Mouse (Mus musculus) liver, postnatal 0 days (tissue): ENCODE measurements around the gene Fbxl19. TPM values are rescaled to one million over a fixed set of nuclear protein-coding genes. Genes with fewer than 3 reads are reported as not detected.

Source experiments
- ATAC-seq: fragments of 200-750 bp; cut with Nextera tagmentation; 2 replicates; pipeline ENCODE4 v1.8.0; 2017; ENCODE audit warnings: mild to moderate bottlenecking, moderate library complexity
- DNase-seq: peaks from one replicate; pipeline ENCODE4 v3.0.0-alpha.2; 2016
- H3K27ac ChIP-seq: fragments of 300-500 bp; sonication (generic); 2 replicates; pipeline ENCODE4 v1.5.1; 2014; ENCODE audit warnings: antibody characterized with exemption, moderate library complexity, mild to moderate bottlenecking, low read depth
- H3K27me3 ChIP-seq: fragments of 300-500 bp; sonication (generic); 2 replicates; pipeline ENCODE4 v1.6.1; 2014; ENCODE audit warnings: low read length, control low read depth, mixed read lengths; ENCODE audit not compliant: insufficient read depth
- H3K36me3 ChIP-seq: fragments of 300-500 bp; sonication (generic); replicated peaks from 2 replicates; pipeline ENCODE4 v1.6.1; 2014; ENCODE audit warnings: mild to moderate bottlenecking, control low read depth, low read length, moderate library complexity, mixed read lengths; ENCODE audit not compliant: insufficient read depth
- H3K4me1 ChIP-seq: fragments of 300-500 bp; sonication (generic); 2 replicates; pipeline ENCODE4 v1.6.1; 2014; ENCODE audit warnings: antibody characterized with exemption, mild to moderate bottlenecking, control low read depth; ENCODE audit not compliant: insufficient read depth
- H3K4me2 ChIP-seq: fragments of 300-500 bp; sonication (generic); 2 replicates; pipeline ENCODE4 v1.6.1; 2014; ENCODE audit warnings: low read depth, mild to moderate bottlenecking, low read length, moderate library complexity, mixed read lengths
- H3K4me3 ChIP-seq: fragments of 300-500 bp; sonication (generic); 2 replicates; pipeline ENCODE4 v1.5.1; 2014; ENCODE audit warnings: low read depth, low read length
- H3K9ac ChIP-seq: fragments of 300-500 bp; sonication (generic); replicated peaks from 2 replicates; pipeline ENCODE4 v1.6.1; 2014; ENCODE audit warnings: mild to moderate bottlenecking, moderate library complexity
- H3K9me3 ChIP-seq: fragments of 300-500 bp; sonication (generic); 2 replicates; pipeline ENCODE4 v1.6.1; 2016; ENCODE audit warnings: mild to moderate bottlenecking, control low read depth, low read length, mixed read lengths
- CTCF ChIP-seq: sonication (generic); IDR thresholded peaks from 2 replicates; pipeline ENCODE4 v1.5.1; 2016; ENCODE audit warnings: antibody characterized with exemption, low read depth
- EP300 ChIP-seq: IDR thresholded peaks from 2 replicates; pipeline ENCODE4 v1.6.1; 2016; ENCODE audit warnings: antibody characterized with exemption, low read depth, mild to moderate bottlenecking
- WGBS: fragments of 180-500 bp; shearing (Covaris S2); extraction: QIAGEN DNeasy Blood & Tissue Kit; methylation state at CpG from one replicate; pipeline ENCODE4 v1.1.7; 2014; ENCODE audit not compliant: insufficient replicate concordance; 5-methylcytosine and 5-hydroxymethylcytosine counted together
- polyA plus RNA-seq: library from polyadenylated mRNA; unstranded; fragments of >200 nt; fragmentation: Nextera tagmentation; extraction: Ambion mirVana; gene quantifications from 2 replicates; pipeline ENCODE4 v1.2.1, GENCODE M21; 2015

The Fbxl19 gene
- polyA plus RNA-seq, 1 experiment from 2014 or later: 1.6 TPM

GRCm38 (mm10) chr7:127776426-127776825, 32.1 kb downstream of the Fbxl19 start, which contains the start of gene Setd1a:
Gene Setd1a, plus strand, starts transcription at chr7:127776670.
- peaks cover 11% of the 10 kb centered on the region for H3K4me1 ChIP-seq
- WGBS: under 1% methylated on average over 23 of the region's 23 CpGs
- H3K4me2 ChIP-seq: peak within 1 kb of the TSS; percentile 95
- TF ChIP-seq EP300: peak; percentile 6; the same call in 1 of the 2 replicates
- TF ChIP-seq CTCF: no peak
- H3K9ac ChIP-seq: peak within 1 kb of the TSS; percentile 93
- H3K27me3 ChIP-seq: no peaks in the 10 kb centered on the region
- peak within 1 kb of the TSS; percentile 96 for H3K4me3 ChIP-seq
- H3K9me3 ChIP-seq: no peaks in the 10 kb centered on the region
- peak; percentile 92 for DNase-seq
- peak; percentile 53 for ATAC-seq
- H3K36me3 ChIP-seq: peaks cover 25% of the 10 kb centered on the region
- H3K27ac ChIP-seq: peak within 1 kb of the TSS; percentile 98

GRCm38 (mm10) chr7:127776878-127777473, 32.6 kb downstream of the Fbxl19 start:
- TF ChIP-seq EP300 (0 out of 2 replicates have a peak, but pooled peaks have one; percentile 44), CTCF (no peak)
- H3K4me3 ChIP-seq: peak overlapping the region; percentile 96
- H3K36me3 ChIP-seq: peaks cover 30% of the 10 kb centered on the region
- peak; percentile 98 for DNase-seq
- WGBS: under 1% methylated on average over 57 of the region's 70 CpGs
- peak overlapping the region; percentile 95 for H3K4me2 ChIP-seq
- peaks cover 8% of the 10 kb centered on the region for H3K4me1 ChIP-seq
- peak overlapping the region; percentile 98 for H3K27ac ChIP-seq
- H3K9ac ChIP-seq: peak overlapping the region; percentile 93
- ATAC-seq: peak; percentile 92
- no peaks in the 10 kb centered on the region for H3K27me3 ChIP-seq
- no peaks in the 10 kb centered on the region for H3K9me3 ChIP-seq

GRCm38 (mm10) chr7:127777474-127778266, 33.3 kb downstream of the Fbxl19 start:
- ATAC-seq (peak; percentile 60), DNase-seq (peak; percentile 80)
- peak overlapping the region; percentile 96 for H3K4me3 ChIP-seq
- WGBS: 5% methylated on average over 42 of the region's 66 CpGs
- peak overlapping the region; percentile 95 for H3K4me2 ChIP-seq
- peaks cover 5% of the 10 kb centered on the region for H3K4me1 ChIP-seq
- H3K27me3 ChIP-seq: no peaks in the 10 kb centered on the region
- H3K27ac ChIP-seq: peak overlapping the region; percentile 98
- H3K9me3 ChIP-seq: no peaks in the 10 kb centered on the region
- TF ChIP-seq CTCF (no peak), EP300 (no peak)
- H3K36me3 ChIP-seq: peaks cover 37% of the 10 kb centered on the region
- peak overlapping the region; percentile 93 for H3K9ac ChIP-seq

GRCm38 (mm10) chr7:127778350-127778749, 34.0 kb downstream of the Fbxl19 start:
- H3K27ac ChIP-seq: no peak overlapping the region
- WGBS: 72% methylated on average over 4 of the region's 4 CpGs

GRCm38 (mm10) chr7:127785308-127785707, 41.0 kb downstream of the Fbxl19 start, which contains the start of gene Gm49388:
Gene Gm49388, plus strand, starts transcription at chr7:127785608.
- H3K27me3 ChIP-seq: no peaks in the 10 kb centered on the region
- no peak within 1 kb of the TSS for H3K27ac ChIP-seq
- H3K4me2 ChIP-seq: no peak within 1 kb of the TSS
- DNase-seq (no peak), ATAC-seq (no peak)
- peaks cover 95% of the 10 kb centered on the region for H3K36me3 ChIP-seq
- no peak within 1 kb of the TSS for H3K4me3 ChIP-seq
- 89% methylated on average over 7 of the region's 7 CpGs for WGBS
- no peak within 1 kb of the TSS for H3K9ac ChIP-seq
- no peaks in the 10 kb centered on the region; the same call in 1 of the 2 replicates for H3K4me1 ChIP-seq
- TF ChIP-seq EP300 (no peak), CTCF (no peak)
- H3K9me3 ChIP-seq: no peaks in the 10 kb centered on the region

More at GRCm38 (mm10) chr7:127778350-127778749, 34.0 kb downstream of the Fbxl19 start:
- Histone ChIP-seq H3K9ac (peak overlapping the region; percentile 93), H3K4me1 (peaks cover 5% of the 10 kb centered on the region), H3K36me3 (peaks cover 41% of the 10 kb centered on the region), H3K9me3 (no peaks in the 10 kb centered on the region), H3K4me2 (peak overlapping the region; percentile 95), H3K27me3 (no peaks in the 10 kb centered on the region), H3K4me3 (peak overlapping the region; percentile 96)
- DNase-seq: no peak
- TF ChIP-seq CTCF (no peak), EP300 (no peak)
- ATAC-seq: no peak
